Mouse (Mus musculus): ENCODE measurements at regions not wholly inside any gene's neighbourhood (a gene's known extent, or its start where the extent isn't known, plus 50 kb on each side); places are given as distances from the start of the nearest gene placed in this dataset.

- DNase-seq (ENCODE audit: low spot score in 2 of 2), result no peak
Observed at GRCm38 (mm10) chr5:111656436-111656835, 77.3 kb upstream of the Gm26897 start.

- no peak for DNase-seq (ENCODE audit: low spot score in 2 of 2)
Observed at GRCm38 (mm10) chr5:111657759-111658429, 75.8 kb upstream of the Gm26897 start.

GRCm38 (mm10) chr5:111659229-111659628 is 74.5 kb upstream of the Gm26897 start:
- DNase-seq (ENCODE audit: low spot score in 2 of 2), result no peak

- DNase-seq (ENCODE audit: low spot score in 2 of 2), result no peak
Observed at GRCm38 (mm10) chr5:111660447-111660846, 73.3 kb upstream of the Gm26897 start.

GRCm38 (mm10) chr5:111660968-111661367 is 72.8 kb upstream of the Gm26897 start:
- no peak for DNase-seq (ENCODE audit: low spot score in 2 of 2)

GRCm38 (mm10) chr5:111661971-111662370 is 71.8 kb upstream of the Gm26897 start:
- DNase-seq (ENCODE audit: low spot score in 2 of 2), result no peak

GRCm38 (mm10) chr5:111663831-111664230 is 69.9 kb upstream of the Gm26897 start:
- DNase-seq (ENCODE audit: low spot score in 2 of 2), result no peak

GRCm38 (mm10) chr5:111665406-111665805 is 68.3 kb upstream of the Gm26897 start:
- DNase-seq (ENCODE audit: low spot score in 2 of 2), result no peak

GRCm38 (mm10) chr5:111666007-111666406 is 67.7 kb upstream of the Gm26897 start:
- DNase-seq (ENCODE audit: low spot score in 2 of 2), result no peak

GRCm38 (mm10) chr5:111667901-111668300 is 65.8 kb upstream of the Gm26897 start:
- no peak for DNase-seq (ENCODE audit: low spot score in 2 of 2)

GRCm38 (mm10) chr5:111669139-111669538 is 64.6 kb upstream of the Gm26897 start:
- no peak for DNase-seq (ENCODE audit: low spot score in 2 of 2)

- DNase-seq (ENCODE audit: low spot score in 2 of 2), result no peak
Observed at GRCm38 (mm10) chr5:111671762-111672161, 62.0 kb upstream of the Gm26897 start.

GRCm38 (mm10) chr5:111674976-111675672 is 58.6 kb upstream of the Gm26897 start:
- DNase-seq (ENCODE audit: low spot score in 2 of 2), result no peak

GRCm38 (mm10) chr5:111675673-111676261 is 58.0 kb upstream of the Gm26897 start:
- DNase-seq (ENCODE audit: low spot score in 2 of 2), result no peak

- no peak for DNase-seq (ENCODE audit: low spot score in 2 of 2)
Observed at GRCm38 (mm10) chr5:111677847-111678311, 55.8 kb upstream of the Gm26897 start.

- no peak for DNase-seq (ENCODE audit: low spot score in 2 of 2)
Observed at GRCm38 (mm10) chr5:111678496-111678895, 55.2 kb upstream of the Gm26897 start.

- DNase-seq (ENCODE audit: low spot score in 2 of 2), result no peak
Observed at GRCm38 (mm10) chr5:111681362-111682028, 52.2 kb upstream of the Gm26897 start.

- no peak for DNase-seq (ENCODE audit: low spot score in 2 of 2)
Observed at GRCm38 (mm10) chr5:111682899-111683298, 50.8 kb upstream of the Gm26897 start.
